Mouse (Mus musculus) ovary, postnatal 36 days (tissue): Measurements from ENCODE around the gene Sh3rf3.

Experiments
- DNase-seq: peaks from one replicate; pipeline ENCODE4 v3.0.0; 2022; ENCODE audit warnings: low spot score, mixed read lengths

Sh3rf3 gene

DNA sequence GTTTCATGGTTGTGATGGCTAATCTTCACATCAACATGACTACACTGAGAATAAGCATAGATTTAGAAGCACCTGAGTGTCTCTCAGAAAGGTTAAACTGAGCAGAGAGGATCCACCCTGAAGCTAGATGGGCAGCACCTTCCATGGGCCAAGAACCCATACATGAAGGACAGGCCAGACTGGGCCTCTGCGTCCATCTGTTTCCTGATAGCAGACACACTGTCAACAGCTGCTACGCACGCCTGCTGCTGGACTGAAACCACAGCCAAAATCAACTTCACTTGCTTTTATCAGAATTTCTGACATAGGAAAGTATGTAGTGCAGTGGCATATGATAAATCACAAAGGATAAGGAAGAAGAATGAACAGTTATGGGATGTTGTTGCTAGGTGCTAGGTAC lies 366.5 kb downstream of the Sh3rf3 start:
- DNase-seq: no peak

DNA sequence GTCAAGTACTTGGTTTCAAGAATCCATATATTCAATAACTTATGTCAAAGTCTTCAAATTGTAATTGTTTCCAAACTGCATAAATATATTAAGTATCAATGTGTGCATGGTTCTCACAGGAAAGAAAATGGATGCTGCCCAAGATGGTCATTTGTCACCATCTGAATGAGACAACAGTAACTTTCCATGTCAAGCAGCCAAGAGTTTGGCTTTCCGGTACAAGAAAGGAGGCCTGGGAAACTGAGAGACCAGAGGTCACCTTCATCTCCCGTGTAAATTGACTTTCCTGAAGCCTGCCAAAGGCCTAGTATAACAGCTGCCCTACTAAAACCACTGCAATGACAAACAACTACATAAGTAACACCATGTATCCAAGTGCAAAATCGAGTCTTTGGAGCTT lies 369.1 kb downstream of the Sh3rf3 start:
- DNase-seq: no peak
